Mouse (Mus musculus) thymus, adult 2 months (tissue): Measurements from ENCODE around the gene Fgf4. TPM values are rescaled to one million over a fixed set of nuclear protein-coding genes. Genes with fewer than 3 reads are reported as not detected.

Experiments used
- DNase-seq: peaks from one replicate; pipeline ENCODE4 v3.0.0; 2021
- H3K27ac ChIP-seq: fragments of 200-500 bp; 2 replicates; pipeline ENCODE4 v1.5.1; 2012; ENCODE audit warnings: low read length, control low read depth; ENCODE audit not compliant: control insufficient read depth, insufficient read depth
- H3K27me3 ChIP-seq: fragments of 200-500 bp; 2 replicates; pipeline ENCODE4 v1.6.1; 2012; ENCODE audit warnings: mild to moderate bottlenecking, low read length, moderate library complexity, mixed read lengths; ENCODE audit not compliant: control insufficient read depth, insufficient read depth
- H3K36me3 ChIP-seq: fragments of 200-500 bp; 2 replicates; pipeline ENCODE4 v1.6.1; 2012; ENCODE audit warnings: mild to moderate bottlenecking, low read length, moderate library complexity; ENCODE audit not compliant: control insufficient read depth, insufficient read depth
- H3K4me1 ChIP-seq: fragments of 200-500 bp; replicated peaks from 2 replicates; pipeline ENCODE4 v1.6.1; 2012; ENCODE audit warnings: low read length; ENCODE audit not compliant: control insufficient read depth, insufficient read depth
- H3K4me3 ChIP-seq: fragments of 200-500 bp; 2 replicates; pipeline ENCODE4 v1.5.1; 2012; ENCODE audit warnings: mild to moderate bottlenecking, low read length, control low read depth, moderate library complexity; ENCODE audit not compliant: control insufficient read depth, insufficient read depth
- CTCF ChIP-seq: fragments of 200-500 bp; IDR thresholded peaks from 2 replicates; pipeline ENCODE4 v1.5.1; 2012; ENCODE audit warnings: mild to moderate bottlenecking, control low read depth, low read length, moderate library complexity, borderline replicate concordance; ENCODE audit not compliant: control insufficient read depth, poor library complexity, insufficient read depth; ENCODE audit errors: extremely low read depth
- POLR2A ChIP-seq: fragments of 200-500 bp; IDR thresholded peaks from 2 replicates; pipeline ENCODE4 v1.6.1; 2012; ENCODE audit warnings: mild to moderate bottlenecking, low read length, control low read depth, moderate library complexity; ENCODE audit not compliant: control insufficient read depth, poor library complexity, insufficient read depth; ENCODE audit errors: extremely low read depth
- WGBS: fragments of 180-500 bp; shearing (Covaris S2); methylation state at CpG from one replicate; pipeline ENCODE4 v1.1.7; 2018; 5-methylcytosine and 5-hydroxymethylcytosine counted together
- polyA plus RNA-seq: library from polyadenylated mRNA; depleted of rRNA; stranded (reverse); fragments of >200 nt; gene quantifications from 2 replicates; pipeline ENCODE4 v1.2.3, GENCODE M21; 2012

Fgf4 gene
- polyA plus RNA-seq, 1 experiment = 0.19 TPM

DNA sequence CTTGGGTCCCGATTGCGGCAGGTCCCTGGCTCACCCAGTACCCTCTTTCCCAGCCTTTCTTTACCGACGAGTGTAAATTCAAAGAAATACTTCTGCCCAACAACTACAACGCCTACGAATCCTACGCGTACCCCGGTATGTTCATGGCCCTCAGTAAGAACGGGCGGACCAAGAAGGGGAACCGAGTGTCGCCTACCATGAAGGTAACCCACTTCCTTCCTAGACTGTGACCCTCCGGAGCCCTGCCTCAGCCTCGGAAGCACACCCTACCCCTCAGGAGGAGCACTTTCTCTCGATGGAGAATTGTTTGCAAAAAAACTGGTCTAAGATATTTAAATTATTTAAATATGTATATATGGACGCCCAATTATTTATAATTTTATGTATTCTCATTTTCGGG lies 15.5 kb downstream of the Fgf4 start:
- no peaks in the 10 kb centered on the region for H3K4me1 ChIP-seq
- no peak overlapping the region for H3K4me3 ChIP-seq
- H3K36me3 ChIP-seq = no peaks in the 10 kb centered on the region
- peaks cover 6% of the 10 kb centered on the region; the same call in 1 of the 2 replicates for H3K27me3 ChIP-seq
- 1% methylated on average over 18 of the region's 18 CpGs for WGBS
- no peak for DNase-seq
- no peak overlapping the region for H3K27ac ChIP-seq
- TF ChIP-seq POLR2A (no peak), CTCF (no peak)

DNA sequence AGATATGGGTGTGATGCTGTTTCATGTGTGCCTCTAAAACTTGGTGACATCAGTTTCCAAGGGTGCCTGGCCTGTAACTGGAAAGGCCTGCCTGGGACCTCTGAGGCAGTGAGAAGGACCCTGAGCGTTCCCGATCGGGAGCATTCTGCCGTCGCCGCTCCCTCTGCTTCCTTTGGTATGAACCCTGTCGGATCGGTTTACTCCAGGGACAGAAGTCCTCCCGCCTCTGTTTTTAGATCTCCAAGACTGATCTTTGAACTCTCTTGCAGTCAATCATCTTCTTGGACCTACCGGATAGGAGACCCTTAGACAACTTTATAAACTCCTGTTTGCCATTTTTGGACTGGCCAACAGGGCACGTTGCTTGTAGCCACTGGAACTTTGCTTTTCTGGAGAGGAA lies 16.0 kb downstream of the Fgf4 start:
- Histone ChIP-seq H3K36me3 (no peaks in the 10 kb centered on the region), H3K27me3 (peaks cover 6% of the 10 kb centered on the region; the same call in 1 of the 2 replicates), H3K27ac (no peak overlapping the region), H3K4me1 (no peaks in the 10 kb centered on the region), H3K4me3 (no peak overlapping the region)
- TF ChIP-seq CTCF (no peak), POLR2A (no peak)
- DNase-seq = no peak
- 13% methylated on average over 11 of the region's 11 CpGs for WGBS

DNA sequence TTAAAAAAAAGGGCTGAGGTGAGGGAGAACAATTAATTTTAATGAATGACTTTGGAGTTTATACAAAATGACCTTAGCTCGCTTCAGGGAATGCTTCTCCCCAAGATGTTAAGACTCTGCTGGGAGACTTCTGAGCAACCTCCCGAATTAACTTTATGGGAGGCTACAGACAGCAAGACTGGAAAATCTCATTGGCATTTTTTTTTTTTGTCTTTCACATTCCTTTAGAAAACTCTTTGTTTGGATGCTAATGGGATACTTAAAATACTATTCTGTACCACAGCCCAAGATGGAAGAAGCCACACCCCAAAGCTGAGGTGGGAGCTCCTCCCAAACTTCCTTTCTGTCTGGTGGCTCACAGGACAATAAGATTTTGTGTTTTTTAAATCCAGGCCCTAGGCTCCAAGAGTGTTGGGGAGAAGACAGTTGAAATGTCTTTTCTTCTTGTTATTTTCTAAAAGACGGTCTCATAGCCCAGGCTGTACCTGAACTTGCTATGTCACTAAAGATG lies 17.0 kb downstream of the Fgf4 start:
- DNase-seq = no peak
- Histone ChIP-seq H3K4me3 (no peak overlapping the region), H3K27ac (no peak overlapping the region), H3K4me1 (no peaks in the 10 kb centered on the region), H3K27me3 (peaks cover 6% of the 10 kb centered on the region; the same call in 1 of the 2 replicates), H3K36me3 (no peaks in the 10 kb centered on the region)
- 90% methylated on average over 3 of the region's 3 CpGs for WGBS
- TF ChIP-seq CTCF (no peak), POLR2A (no peak)

DNA sequence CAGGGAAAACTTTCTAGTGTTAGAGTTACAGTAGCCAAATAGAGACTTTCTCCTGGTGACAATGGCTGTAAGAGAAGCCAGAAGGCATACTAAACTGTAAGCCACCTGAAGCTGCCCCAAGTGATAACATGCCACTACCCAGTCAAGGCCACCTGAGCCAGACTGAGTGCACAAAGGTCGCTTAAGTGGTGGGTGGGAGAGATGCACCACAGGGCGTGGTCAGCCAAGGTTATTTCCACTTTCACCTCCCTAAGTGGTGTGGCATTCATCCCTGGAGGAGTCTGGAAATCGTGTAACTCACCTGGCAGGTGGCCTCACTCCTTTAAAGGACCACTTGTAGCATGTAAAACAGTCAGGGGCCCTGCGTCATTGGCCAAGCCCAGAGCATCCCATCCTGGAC lies 20.0 kb downstream of the Fgf4 start:
- no peak for TF ChIP-seq POLR2A
- TF ChIP-seq CTCF = no peak
- Histone ChIP-seq H3K27me3 (peaks cover 2% of the 10 kb centered on the region; the same call in 1 of the 2 replicates), H3K4me3 (no peak overlapping the region), H3K36me3 (no peaks in the 10 kb centered on the region), H3K4me1 (no peaks in the 10 kb centered on the region), H3K27ac (no peak overlapping the region)
- 76% methylated on average over 4 of the region's 4 CpGs for WGBS
- DNase-seq = no peak

DNA sequence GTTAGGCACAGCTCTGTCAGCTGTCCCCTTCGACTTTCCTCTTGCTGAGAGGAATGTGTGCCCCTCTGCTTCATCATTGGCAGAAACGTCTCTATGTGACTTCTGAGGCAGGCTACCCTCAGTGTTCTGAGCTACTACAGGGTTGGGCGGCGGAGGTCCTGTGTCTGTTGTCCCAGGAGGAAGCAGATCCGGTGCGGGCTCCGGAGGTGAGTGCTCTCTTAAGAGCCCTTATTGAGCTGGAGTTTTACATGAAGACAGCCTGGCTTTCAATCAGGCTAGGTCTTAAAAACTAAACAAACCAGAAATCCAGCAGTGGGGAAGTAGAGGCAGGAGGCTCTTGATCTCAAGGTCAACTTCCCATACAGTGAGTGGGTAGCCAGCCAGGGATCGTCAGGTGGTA lies 20.4 kb downstream of the Fgf4 start:
- no peak for DNase-seq

DNA sequence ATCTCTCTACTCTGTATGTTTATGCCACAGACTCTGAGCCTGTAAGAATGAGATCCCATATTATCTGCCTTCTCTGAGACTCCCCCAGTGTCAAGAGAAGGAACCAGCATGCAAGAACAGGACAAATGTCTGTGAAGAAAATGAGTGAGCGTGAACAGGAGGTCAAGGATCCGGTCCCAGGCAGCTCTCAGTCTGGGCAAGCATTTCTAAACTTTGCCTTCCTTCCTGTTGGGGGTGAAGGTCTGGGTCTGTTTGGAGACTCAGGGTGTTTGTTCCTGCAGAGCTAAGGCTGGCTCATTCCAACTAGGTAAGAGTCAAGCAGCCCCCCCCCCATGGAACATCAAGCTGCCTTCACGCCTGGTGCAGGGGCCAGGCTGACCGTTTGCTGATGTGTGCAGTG lies 25.3 kb downstream of the Fgf4 start:
- H3K36me3 ChIP-seq = no peaks in the 10 kb centered on the region
- 72% methylated on average over 4 of the region's 4 CpGs for WGBS
- H3K27me3 ChIP-seq = no peaks in the 10 kb centered on the region
- no peak for TF ChIP-seq POLR2A
- TF ChIP-seq CTCF = no peak
- H3K27ac ChIP-seq = no peak overlapping the region
- H3K4me1 ChIP-seq = no peaks in the 10 kb centered on the region
- no peak for DNase-seq
- no peak overlapping the region for H3K4me3 ChIP-seq

More for the DNA sequence above, 20.4 kb downstream of the Fgf4 start:
- Histone ChIP-seq H3K27me3 (peaks cover 2% of the 10 kb centered on the region; the same call in 1 of the 2 replicates), H3K4me1 (no peaks in the 10 kb centered on the region), H3K36me3 (no peaks in the 10 kb centered on the region), H3K4me3 (no peak overlapping the region), H3K27ac (no peak overlapping the region)
- 92% methylated on average over 8 of the region's 8 CpGs for WGBS
- no peak for TF ChIP-seq POLR2A
- TF ChIP-seq CTCF = no peak

DNA sequence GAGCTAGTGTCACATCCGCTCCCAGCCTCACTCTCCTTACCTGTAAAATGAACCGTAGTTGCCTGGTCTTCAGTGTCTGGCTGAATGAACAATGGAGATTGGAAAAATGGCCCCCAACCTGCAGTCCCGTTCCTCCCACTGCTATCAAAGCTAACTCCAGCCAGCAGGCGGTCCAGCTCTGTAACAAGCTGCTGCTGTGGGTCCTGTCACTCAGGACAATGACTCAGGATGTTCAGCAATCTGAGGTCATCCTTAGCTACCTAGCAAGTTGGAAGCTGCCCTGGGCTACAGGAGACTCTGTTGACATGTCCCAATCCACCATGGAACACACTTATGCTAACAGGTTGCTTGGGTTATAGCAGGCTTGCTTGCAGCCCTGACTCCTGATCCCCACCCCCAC lies 26.0 kb downstream of the Fgf4 start:
- H3K4me1 ChIP-seq = no peaks in the 10 kb centered on the region
- no peak overlapping the region for H3K4me3 ChIP-seq
- WGBS = 98% methylated on average over 4 of the region's 4 CpGs
- DNase-seq = no peak
- no peak for TF ChIP-seq POLR2A
- no peak for TF ChIP-seq CTCF
- H3K27ac ChIP-seq = no peak overlapping the region
- H3K27me3 ChIP-seq = no peaks in the 10 kb centered on the region
- H3K36me3 ChIP-seq = no peaks in the 10 kb centered on the region
